Mouse (Mus musculus) heart, adult 2 months (tissue): ENCODE results near the gene Nhlrc2.

Source experiments
- CTCF ChIP-seq: fragments of 200-600 bp; IDR thresholded peaks from 2 replicates; pipeline ENCODE4 v1.8.1; 2022; ENCODE audit warnings: antibody characterized with exemption, mild to moderate bottlenecking, moderate library complexity
- EP300 ChIP-seq: fragments of 200-500 bp; IDR thresholded peaks from 2 replicates; pipeline ENCODE4 v1.6.1; 2011; ENCODE audit warnings: low read depth, low read length, control low read depth; ENCODE audit not compliant: insufficient read depth
- POLR2A ChIP-seq: fragments of 200-500 bp; IDR thresholded peaks from 2 replicates; pipeline ENCODE4 v1.6.1; 2011; ENCODE audit warnings: mild to moderate bottlenecking, low read depth, low read length, control low read depth; ENCODE audit not compliant: insufficient read depth

- peak; percentile 50 for TF ChIP-seq CTCF
- TF ChIP-seq POLR2A: no peak
- TF ChIP-seq EP300: peak; percentile 19; the same call in 1 of the 2 replicates
Measured at GRCm38 (mm10) chr19:56547456-56548229, 418 bp upstream of the Nhlrc2 start, which contains the start of gene Dclre1a.
